12 mouse cellular contexts compared by ENCODE assay signal in genomic region chr3:59021236-59021635, GRCm38 (mm10). TPM values are rescaled to one million over a fixed set of nuclear protein-coding genes. Genes with fewer than 3 reads are reported as not detected.
DNase-seq lines count a peak whose midpoint lies in the region; ATAC-seq lines count a peak whose summit lies in the region.
"Had no signal": no experiment of that assay in that cellular context is flagged by ENCODE, and none has a peak within 500 bp of the region (broad histone marks: within the 10 kb centered on the region; RNA-seq: fewer than 3 reads in every experiment).

No protein-coding gene starts in this region.

- H3K27ac ChIP-seq in hindbrain, embryonic 15.5 days (replicated peaks) = no peak overlapping the region
- H3K27ac ChIP-seq in intestine, embryonic 16.5 days (ENCODE audit: low read length) = no peak overlapping the region
- H3K27ac ChIP-seq: embryonic facial prominence, embryonic 15.5 days; liver, embryonic 15.5 days had no signal

- intact Hi-C loops in left cerebral cortex, postnatal 4 days (cut with DNase I) = no loop called here

- 0 out of 2 replicates have a peak, but pooled peaks cover 6% of the 10 kb centered on the region for H3K4me1 ChIP-seq in hindbrain, embryonic 15.5 days (replicated peaks)
- H3K4me1 ChIP-seq in intestine, embryonic 16.5 days (ENCODE audit: control insufficient read depth, insufficient read depth, low read length) = no peaks in the 10 kb centered on the region
- H3K4me1 ChIP-seq: embryonic facial prominence, embryonic 15.5 days; liver, embryonic 15.5 days had no signal

- no peak overlapping the region for H3K9ac ChIP-seq in hindbrain, embryonic 15.5 days
- no peak overlapping the region for H3K9ac ChIP-seq in intestine, embryonic 16.5 days (ENCODE audit: low read depth, low read length)
- H3K9ac ChIP-seq: embryonic facial prominence, embryonic 15.5 days; liver, embryonic 15.5 days had no signal

- no peaks in the 10 kb centered on the region for H3K9me3 ChIP-seq in hindbrain, embryonic 15.5 days
- no peaks in the 10 kb centered on the region for H3K9me3 ChIP-seq in intestine, embryonic 16.5 days (ENCODE audit: control insufficient read depth, low read length)
- H3K9me3 ChIP-seq: embryonic facial prominence, embryonic 15.5 days; liver, embryonic 15.5 days; megakaryocyte, embryonic 14.5 days had no signal

- no peaks in the 10 kb centered on the region for H3K36me3 ChIP-seq in hindbrain, embryonic 15.5 days
- no peaks in the 10 kb centered on the region for H3K36me3 ChIP-seq in intestine, embryonic 16.5 days (ENCODE audit: control insufficient read depth, insufficient read depth, low read length)
- H3K36me3 ChIP-seq: embryonic facial prominence, embryonic 15.5 days; liver, embryonic 15.5 days had no signal

- no peak overlapping the region for H3K4me3 ChIP-seq in hindbrain, embryonic 15.5 days
- H3K4me3 ChIP-seq in intestine, embryonic 16.5 days (ENCODE audit: low read length) = no peak overlapping the region
- H3K4me3 ChIP-seq: embryonic facial prominence, embryonic 15.5 days; liver, embryonic 15.5 days; megakaryocyte, embryonic 14.5 days had no signal

- peak overlapping the region; percentile 21; the same call in 1 of the 2 replicates for H3K4me2 ChIP-seq in hindbrain, embryonic 15.5 days
- no peak overlapping the region for H3K4me2 ChIP-seq in intestine, embryonic 16.5 days (ENCODE audit: low read depth, low read length)
- H3K4me2 ChIP-seq: embryonic facial prominence, embryonic 15.5 days; liver, embryonic 15.5 days had no signal

- ATAC-seq in hindbrain, embryonic 15.5 days (ENCODE audit: low FRiP score, low read depth) = peak; percentile 49; the same call in 1 of the 2 replicates
- no peak for ATAC-seq in intestine, embryonic 16.5 days
- ATAC-seq: CD4-positive, CD25-positive, alpha-beta regulatory T cell, adult 4 months had no signal

- peak; percentile 58 for DNase-seq in left cerebral cortex, postnatal 4 days
- no peak for DNase-seq in left cerebral cortex, adult 9 months (ENCODE audit: low spot score in 2 of 2)
- DNase-seq in cerebellum, adult 11-12 months = peak; percentile 68
- peak; percentile 56 to 64 for DNase-seq in cerebellum, postnatal 36 days
- no peak for DNase-seq in c-Kit-positive CD71-positive TER-119-positive erythroid progenitor cells, embryonic 14.5 days (ENCODE audit: low spot score)
- DNase-seq in adrenal gland, postnatal 36 days = no peak

- no peaks in the 10 kb centered on the region for H3K27me3 ChIP-seq in hindbrain, embryonic 15.5 days
- H3K27me3 ChIP-seq in intestine, embryonic 16.5 days (replicated peaks; ENCODE audit: control insufficient read depth, insufficient read depth, low read length) = no peaks in the 10 kb centered on the region
- H3K27me3 ChIP-seq: embryonic facial prominence, embryonic 15.5 days; megakaryocyte, embryonic 14.5 days had no signal

- 43% methylated on average over 8 of the region's 8 CpGs for WGBS in hindbrain, embryonic 15.5 days
- 49% methylated on average over 8 of the region's 8 CpGs for WGBS in intestine, embryonic 16.5 days

RNA-seq across cellular contexts. Expression of gene Med12l, which starts 15.6 kb away (rescaled TPM):
- 10 to 100 TPM; 23.0 to 25.4 TPM for total RNA-seq in left cerebral cortex, postnatal 4 days (2021)
- polyA plus RNA-seq in hindbrain, embryonic 15.5 days (2015; fragmentation: Nextera tagmentation; extraction: Ambion mirVana) = 4.2 and 5.3 TPM in 2 replicates
- total RNA-seq in adrenal gland, postnatal 36 days (2021) = 10 to 100 TPM; 12.9 to 13.3 TPM
- 0.65 and 0.69 TPM in 2 replicates for polyA plus RNA-seq in intestine, embryonic 16.5 days (2015; fragmentation: Nextera tagmentation; extraction: Ambion mirVana)

Comparison
In these comparisons a context has a peak if more than half of its experiments do, and no peak if none do; other contexts are left out.
1. DNase-seq: peak in left cerebral cortex, postnatal 4 days (single experiment), cerebellum, adult 11-12 months (single experiment) and cerebellum, postnatal 36 days (2 of 2); none in left cerebral cortex, adult 9 months (0 of 2), c-Kit-positive CD71-positive TER-119-positive erythroid progenitor cells, embryonic 14.5 days (single experiment) and adrenal gland, postnatal 36 days (0 of 2).